Mouse (Mus musculus) forebrain, embryonic 15.5 days (tissue): ENCODE results near the gene Tet2. TPM values are rescaled to one million over a fixed set of nuclear protein-coding genes. Genes with fewer than 3 reads are reported as not detected.
"Not testable (repeated sequence)": the region's sequence is repeated elsewhere in the genome, so short reads cannot be mapped to it uniquely, and the experiment has no call there.

Experiments
- ATAC-seq: fragments of 200-750 bp; cut with Nextera tagmentation; replicated peaks from 2 replicates; pipeline ENCODE4 v1.8.0; 2017; ENCODE audit warnings: mild to moderate bottlenecking, moderate TSS enrichment, moderate library complexity
- H3K27ac ChIP-seq: fragments of 300-500 bp; sonication (generic); replicated peaks from 2 replicates; pipeline ENCODE4 v1.5.1; 2015; ENCODE audit warnings: mild to moderate bottlenecking, inconsistent platforms
- H3K27me3 ChIP-seq: fragments of 300-500 bp; sonication (generic); 2 replicates; pipeline ENCODE4 v1.6.1; 2015; ENCODE audit warnings: inconsistent platforms
- H3K36me3 ChIP-seq: fragments of 300-500 bp; sonication (generic); 2 replicates; pipeline ENCODE4 v1.6.1; 2015; ENCODE audit warnings: mild to moderate bottlenecking, inconsistent platforms
- H3K4me1 ChIP-seq: fragments of 300-500 bp; sonication (generic); 2 replicates; pipeline ENCODE4 v1.6.1; 2015; ENCODE audit warnings: inconsistent platforms
- H3K4me2 ChIP-seq: fragments of 300-500 bp; sonication (generic); replicated peaks from 2 replicates; pipeline ENCODE4 v1.6.1; 2015; ENCODE audit warnings: mild to moderate bottlenecking, inconsistent platforms
- H3K4me3 ChIP-seq: fragments of 300-500 bp; sonication (generic); 2 replicates; pipeline ENCODE4 v1.5.1; 2015; ENCODE audit warnings: mild to moderate bottlenecking, inconsistent platforms
- H3K9ac ChIP-seq: fragments of 300-500 bp; sonication (generic); replicated peaks from 2 replicates; pipeline ENCODE4 v1.6.1; 2015; ENCODE audit warnings: mild to moderate bottlenecking, inconsistent platforms
- H3K9me3 ChIP-seq: fragments of 300-500 bp; sonication (generic); 2 replicates; pipeline ENCODE4 v1.6.1; 2016; ENCODE audit warnings: inconsistent platforms
- WGBS: fragments of 180-500 bp; shearing (Covaris S2); methylation state at CpG from one replicate; pipeline ENCODE4 v1.1.7; 2015; ENCODE audit warnings: mixed read lengths; 5-methylcytosine and 5-hydroxymethylcytosine counted together
- polyA plus RNA-seq: library from polyadenylated mRNA; unstranded; fragments of >200 nt; fragmentation: Nextera tagmentation; extraction: Ambion mirVana; gene quantifications from 2 replicates; pipeline ENCODE4 v1.2.1, GENCODE M21; 2015

Gene Tet2
- 18.0 and 21.3 TPM in 2 replicates for polyA plus RNA-seq

DNA sequence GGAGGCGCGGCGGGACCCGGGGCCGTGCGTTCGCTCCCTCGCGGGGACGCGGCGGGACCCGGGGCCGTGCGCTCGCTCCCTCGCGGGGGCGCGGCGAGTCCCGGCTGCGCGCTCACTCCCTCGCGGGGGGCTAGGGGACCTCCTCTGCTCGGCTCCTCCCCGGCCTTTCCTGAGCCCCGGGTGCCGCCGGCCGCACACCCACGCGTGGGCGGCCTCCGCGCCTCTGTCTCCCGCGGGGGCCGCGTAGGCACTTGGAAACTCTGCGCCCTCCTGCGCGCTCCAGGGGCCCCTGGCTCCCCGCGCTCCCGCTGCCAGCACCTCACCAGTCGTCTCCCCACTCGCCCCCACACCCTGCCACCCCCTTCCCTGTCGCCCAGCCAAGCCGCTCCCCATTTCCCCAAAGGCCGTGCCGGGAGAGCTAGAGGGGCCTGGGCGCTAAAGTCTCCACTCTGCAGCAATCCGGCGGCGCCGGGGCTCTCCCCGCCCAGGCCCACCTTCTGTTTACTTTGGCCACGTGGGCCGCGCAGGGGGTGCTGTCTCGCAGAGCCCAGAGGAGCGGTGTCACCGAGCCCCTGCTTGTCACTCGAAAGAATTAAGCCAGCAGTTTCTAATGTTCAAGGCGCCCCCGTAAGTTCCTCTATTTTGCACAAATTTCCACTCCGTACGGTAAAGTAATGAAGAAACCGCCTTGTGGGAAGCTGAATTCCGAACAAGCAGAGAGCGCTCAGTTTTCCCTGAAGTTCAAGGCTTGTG lies at the start of gene Tet2:
Gene Tet2, minus strand, starts transcription at position 589 of the 753 bp plus-strand sequence.
- H3K4me3 ChIP-seq: peak within 1 kb of the TSS; percentile 92
- no peaks in the 10 kb centered on the region for H3K9me3 ChIP-seq
- no peaks in the 10 kb centered on the region for H3K27me3 ChIP-seq
- no peak for ATAC-seq
- WGBS: under 1% methylated on average over 56 of the region's 73 CpGs
- no peaks in the 10 kb centered on the region for H3K36me3 ChIP-seq
- peak within 1 kb of the TSS; percentile 73 for H3K9ac ChIP-seq
- peaks cover 31% of the 10 kb centered on the region for H3K4me1 ChIP-seq
- peak within 1 kb of the TSS; percentile 82 for H3K4me2 ChIP-seq
- peak within 1 kb of the TSS; percentile 93 for H3K27ac ChIP-seq

DNA sequence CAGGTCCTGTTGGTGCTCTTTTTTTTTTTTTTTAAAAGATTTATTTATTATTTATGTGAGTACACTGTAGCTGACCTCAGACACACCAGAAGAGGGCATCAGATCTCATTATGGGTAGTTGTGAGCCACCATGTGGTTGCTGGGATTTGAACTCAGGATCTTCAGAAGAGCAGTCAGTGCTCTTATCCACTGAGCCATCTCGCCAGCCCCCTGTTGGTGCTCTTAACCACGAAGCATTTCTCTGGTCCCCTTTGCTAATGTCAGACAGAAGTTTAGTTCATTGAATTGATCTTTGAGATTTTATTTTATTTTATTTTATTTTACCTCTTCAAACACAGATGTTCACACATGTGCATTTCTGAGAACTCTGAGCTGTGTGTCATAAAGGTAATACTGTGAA lies 48.1 kb upstream of the Tet2 start:
- not testable (repeated sequence) for H3K4me1 ChIP-seq, H3K27me3 ChIP-seq, H3K36me3 ChIP-seq, H3K27ac ChIP-seq, H3K9me3 ChIP-seq, H3K4me3 ChIP-seq, H3K9ac ChIP-seq, ATAC-seq, H3K4me2 ChIP-seq
- 84% methylated on average over 2 of the region's 2 CpGs for WGBS

DNA sequence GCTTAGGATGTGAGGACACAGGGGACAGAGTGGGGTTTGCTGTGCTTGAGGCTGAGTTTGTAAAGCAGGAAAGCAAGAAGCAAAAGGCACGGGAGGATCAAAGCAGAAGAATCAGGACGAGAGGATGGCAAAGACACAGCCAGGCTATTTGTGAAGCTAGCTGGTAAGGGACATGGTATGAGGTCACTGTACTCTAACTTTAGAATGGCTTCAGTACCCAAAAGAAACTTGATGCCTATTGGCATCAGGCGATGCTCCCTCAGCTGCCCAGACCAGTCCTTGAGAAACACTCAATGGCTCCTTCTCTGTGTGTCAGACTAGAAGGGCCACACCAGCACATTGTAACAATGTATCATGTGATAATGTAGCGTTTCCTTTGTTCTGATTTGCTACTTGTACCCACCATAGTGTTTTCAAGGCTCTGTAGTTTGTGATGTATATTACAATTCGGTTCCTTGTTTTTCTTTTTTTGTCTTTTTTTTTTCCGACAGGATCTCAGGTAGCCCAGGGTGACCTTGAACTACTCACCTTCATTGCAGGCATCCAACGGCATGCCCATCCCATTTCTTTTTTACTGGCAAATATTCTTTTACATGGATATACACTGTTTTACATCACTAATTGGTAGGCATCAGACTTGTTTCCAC lies 45.7 kb upstream of the Tet2 start:
- no peak overlapping the region for H3K9ac ChIP-seq
- ATAC-seq: no peak
- H3K4me2 ChIP-seq: no peak overlapping the region
- no peak overlapping the region for H3K4me3 ChIP-seq
- H3K27ac ChIP-seq: no peak overlapping the region
- 89% methylated on average over 7 of the region's 7 CpGs for WGBS
- H3K4me1 ChIP-seq: no peaks in the 10 kb centered on the region
- no peaks in the 10 kb centered on the region for H3K9me3 ChIP-seq
- no peaks in the 10 kb centered on the region for H3K27me3 ChIP-seq
- H3K36me3 ChIP-seq: no peaks in the 10 kb centered on the region

DNA sequence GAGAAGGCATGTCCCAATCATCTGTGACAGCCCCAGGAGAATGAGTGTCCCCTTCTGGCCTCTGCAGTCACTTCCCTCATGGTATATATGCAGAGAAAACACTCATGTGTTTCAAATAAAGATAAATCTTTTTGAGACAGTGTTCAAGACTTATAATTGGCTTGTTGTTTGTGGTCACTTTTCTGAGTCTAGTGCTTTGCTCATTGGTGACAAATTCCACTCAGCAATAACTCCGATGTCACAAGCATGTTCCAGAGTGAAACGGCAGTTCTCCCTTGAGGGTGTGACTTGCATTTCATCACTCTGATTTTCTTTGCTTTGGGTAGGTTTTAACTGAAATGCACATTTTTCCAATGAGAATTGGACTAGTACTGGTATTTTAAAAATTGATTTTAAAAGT lies 40.1 kb upstream of the Tet2 start:
- Histone ChIP-seq H3K27me3 (no peaks in the 10 kb centered on the region), H3K4me1 (no peaks in the 10 kb centered on the region), H3K4me2 (no peak overlapping the region), H3K9me3 (no peaks in the 10 kb centered on the region), H3K9ac (no peak overlapping the region), H3K4me3 (no peak overlapping the region), H3K36me3 (no peaks in the 10 kb centered on the region), H3K27ac (no peak overlapping the region)
- no peak for ATAC-seq
- WGBS: 92% methylated on average over 2 of the region's 2 CpGs

DNA sequence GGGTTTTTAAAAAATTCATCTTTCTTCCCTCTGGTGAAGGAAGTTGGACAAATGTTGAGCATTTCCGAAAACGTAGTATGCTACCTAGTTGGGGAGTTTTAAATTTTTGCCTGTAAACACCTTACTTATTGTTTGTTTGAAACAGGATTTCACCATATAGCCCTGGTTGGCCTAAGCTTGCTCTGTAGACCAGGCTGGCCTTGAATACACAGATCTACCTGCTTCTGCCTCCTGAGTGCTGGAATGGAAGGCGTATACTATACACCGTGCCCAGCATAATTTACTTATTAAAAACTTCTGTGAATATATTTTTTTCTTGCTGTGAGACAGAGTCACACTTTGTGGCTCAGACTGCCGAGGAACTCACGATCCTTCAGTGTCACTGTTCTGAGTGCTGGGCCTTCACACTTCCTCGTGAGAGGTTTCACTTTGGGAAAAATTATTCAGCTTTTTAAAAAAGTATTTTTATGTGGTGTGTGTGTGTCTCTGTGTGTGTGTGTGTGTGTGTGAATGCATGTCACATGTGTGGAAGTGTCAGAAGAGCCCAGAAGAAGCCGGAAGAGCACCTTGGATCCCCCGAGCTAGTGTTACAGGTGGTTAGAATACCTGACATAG lies 38.6 kb upstream of the Tet2 start:
- Histone ChIP-seq H3K27ac (no peak overlapping the region), H3K36me3 (no peaks in the 10 kb centered on the region), H3K4me3 (no peak overlapping the region), H3K9ac (no peak overlapping the region), H3K27me3 (no peaks in the 10 kb centered on the region), H3K9me3 (no peaks in the 10 kb centered on the region), H3K4me2 (no peak overlapping the region), H3K4me1 (no peaks in the 10 kb centered on the region)
- no peak for ATAC-seq
- 89% methylated on average over 9 of the region's 9 CpGs for WGBS

DNA sequence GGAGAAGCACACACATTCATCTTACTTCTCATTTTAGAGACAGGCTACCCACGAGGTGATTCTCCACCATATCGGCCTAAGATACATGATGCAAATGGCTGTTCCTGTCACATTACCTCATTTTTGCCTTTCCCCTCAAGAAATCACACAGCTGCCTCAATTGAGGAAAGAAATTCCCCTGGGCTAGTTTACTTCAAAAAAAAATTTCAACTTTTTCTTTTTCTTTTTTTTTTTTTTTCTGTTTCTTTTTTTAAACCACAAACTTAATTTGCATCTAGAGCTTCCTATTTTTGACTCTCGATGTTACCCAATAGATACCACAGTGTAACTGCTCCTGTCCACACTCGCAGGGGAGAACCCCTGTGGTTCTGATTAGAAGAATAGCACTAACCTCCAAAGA lies 38.0 kb upstream of the Tet2 start:
- H3K9me3 ChIP-seq: no peaks in the 10 kb centered on the region
- H3K36me3 ChIP-seq: no peaks in the 10 kb centered on the region
- no peak overlapping the region for H3K4me2 ChIP-seq
- no peak overlapping the region for H3K4me3 ChIP-seq
- no peak overlapping the region for H3K9ac ChIP-seq
- no peak for ATAC-seq
- 86% methylated on average over 4 of the region's 4 CpGs for WGBS
- no peaks in the 10 kb centered on the region for H3K4me1 ChIP-seq
- H3K27ac ChIP-seq: no peak overlapping the region
- no peaks in the 10 kb centered on the region for H3K27me3 ChIP-seq

DNA sequence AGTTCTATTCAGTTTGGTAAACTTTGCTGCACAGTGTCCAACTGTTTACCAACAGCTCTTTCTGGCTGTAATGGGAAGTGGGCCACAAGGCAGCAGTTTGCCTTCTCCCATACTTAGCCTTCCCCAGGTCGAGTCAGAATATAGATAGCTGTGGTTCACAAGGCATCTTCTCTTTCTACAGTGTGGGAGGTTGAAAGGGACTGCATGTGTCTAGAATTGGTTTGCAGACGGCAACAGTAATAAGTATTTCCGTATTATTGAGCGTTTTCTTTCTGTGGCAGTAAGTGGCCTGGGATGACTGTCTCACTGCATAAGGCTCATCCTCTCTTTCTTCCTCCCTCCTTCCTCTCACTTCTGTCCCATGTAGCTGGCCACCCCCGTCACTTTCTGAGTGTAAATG lies 37.2 kb upstream of the Tet2 start:
- Histone ChIP-seq H3K27me3 (no peaks in the 10 kb centered on the region), H3K9me3 (no peaks in the 10 kb centered on the region), H3K36me3 (no peaks in the 10 kb centered on the region), H3K27ac (no peak overlapping the region), H3K4me1 (no peaks in the 10 kb centered on the region), H3K4me3 (no peak overlapping the region), H3K9ac (no peak overlapping the region), H3K4me2 (no peak overlapping the region)
- no peak for ATAC-seq
- 88% methylated on average over 5 of the region's 5 CpGs for WGBS

DNA sequence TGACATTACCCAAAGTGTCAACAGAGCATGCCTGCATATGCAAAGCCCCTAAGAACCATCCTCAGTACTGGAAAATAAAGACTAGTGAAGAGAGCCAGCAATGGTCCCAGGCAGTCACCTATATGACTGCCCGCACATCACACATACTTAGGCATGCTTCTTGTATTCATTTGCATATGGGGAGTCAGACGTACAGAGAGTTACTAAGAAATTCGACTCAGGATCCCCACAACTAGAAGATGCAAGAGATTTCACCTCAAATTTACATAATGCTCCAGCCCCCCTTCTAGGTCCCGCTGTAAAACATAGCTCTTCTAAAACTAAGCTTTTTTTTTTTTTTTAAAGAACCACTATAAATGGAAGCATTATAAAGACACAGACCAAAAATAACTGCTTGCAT lies 36.6 kb upstream of the Tet2 start:
- H3K4me1 ChIP-seq: no peaks in the 10 kb centered on the region
- 79% methylated on average over 4 of the region's 4 CpGs for WGBS
- no peak overlapping the region for H3K27ac ChIP-seq
- no peak overlapping the region for H3K4me3 ChIP-seq
- no peak for ATAC-seq
- no peaks in the 10 kb centered on the region for H3K27me3 ChIP-seq
- H3K4me2 ChIP-seq: no peak overlapping the region
- H3K9ac ChIP-seq: no peak overlapping the region
- no peaks in the 10 kb centered on the region for H3K9me3 ChIP-seq
- H3K36me3 ChIP-seq: no peaks in the 10 kb centered on the region

DNA sequence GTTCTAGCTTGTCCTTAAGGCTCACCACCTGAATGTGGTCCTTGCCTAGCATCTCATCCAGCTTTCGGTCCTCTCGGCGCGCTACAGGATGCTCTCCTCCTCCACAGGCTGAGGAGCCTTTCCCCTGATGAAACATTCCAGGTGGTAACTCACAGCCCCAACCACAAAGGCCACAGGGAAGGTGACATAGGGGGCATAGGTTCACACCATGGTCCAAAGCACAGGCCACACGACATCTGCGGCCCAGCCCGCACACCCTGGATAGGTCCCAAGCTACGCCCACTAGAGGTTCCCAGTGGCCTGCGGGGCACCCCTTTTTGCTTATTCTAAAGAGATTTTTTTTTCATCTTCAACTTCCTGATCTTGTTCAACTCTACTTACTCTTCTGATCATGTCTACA lies 34.7 kb upstream of the Tet2 start:
- H3K27me3 ChIP-seq: no peaks in the 10 kb centered on the region
- no peaks in the 10 kb centered on the region for H3K9me3 ChIP-seq
- H3K4me1 ChIP-seq: no peaks in the 10 kb centered on the region
- ATAC-seq: no peak
- 94% methylated on average over 9 of the region's 9 CpGs for WGBS
- no peak overlapping the region for H3K4me2 ChIP-seq
- H3K27ac ChIP-seq: no peak overlapping the region
- no peak overlapping the region for H3K9ac ChIP-seq
- H3K36me3 ChIP-seq: no peaks in the 10 kb centered on the region
- no peak overlapping the region for H3K4me3 ChIP-seq

DNA sequence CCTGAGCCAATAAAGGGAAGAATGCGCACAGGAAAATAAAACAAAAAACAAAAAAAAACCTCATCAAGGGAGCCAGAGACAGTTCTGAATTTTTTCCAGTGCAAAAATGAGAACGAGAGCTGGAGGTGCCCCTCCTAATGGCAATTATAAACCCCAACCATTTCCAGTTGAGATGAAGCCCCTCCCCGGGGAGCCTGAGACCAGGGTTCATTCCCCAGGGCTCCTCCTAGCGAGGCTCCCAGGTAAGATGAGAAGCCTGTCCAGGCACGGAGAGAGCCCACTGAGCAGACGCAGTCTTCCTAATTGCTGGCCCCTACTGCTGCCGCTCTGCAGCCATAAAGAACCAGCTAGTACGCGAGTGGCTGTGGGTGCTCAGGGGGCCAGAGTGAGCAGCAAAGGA lies 34.2 kb upstream of the Tet2 start:
- Histone ChIP-seq H3K36me3 (no peaks in the 10 kb centered on the region), H3K27ac (no peak overlapping the region), H3K4me2 (no peak overlapping the region), H3K4me3 (no peak overlapping the region), H3K9me3 (no peaks in the 10 kb centered on the region), H3K4me1 (no peaks in the 10 kb centered on the region), H3K27me3 (no peaks in the 10 kb centered on the region), H3K9ac (no peak overlapping the region)
- 53% methylated on average over 9 of the region's 9 CpGs for WGBS
- no peak for ATAC-seq

DNA sequence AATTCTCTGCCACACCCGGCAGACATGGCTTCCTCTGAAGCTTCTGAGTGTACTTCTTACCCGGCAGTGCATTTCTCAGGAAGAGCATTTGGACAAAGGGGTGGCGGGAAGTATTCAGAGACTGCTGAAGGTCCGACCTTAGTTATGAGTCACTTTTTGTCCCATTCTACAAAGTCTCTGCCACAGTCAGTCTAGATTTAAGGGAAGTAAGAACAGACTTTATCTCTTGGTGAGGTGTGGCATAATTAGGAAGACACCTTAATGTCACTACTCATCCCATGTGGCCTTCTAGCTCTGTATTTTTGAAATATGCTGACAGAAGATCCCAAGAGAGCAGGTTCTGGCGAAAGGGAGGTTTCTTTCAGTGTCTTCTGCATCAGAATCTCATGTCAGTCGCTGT lies 30.0 kb upstream of the Tet2 start:
- H3K4me1 ChIP-seq: no peaks in the 10 kb centered on the region
- no peak overlapping the region for H3K27ac ChIP-seq
- no peaks in the 10 kb centered on the region for H3K9me3 ChIP-seq
- no peaks in the 10 kb centered on the region for H3K27me3 ChIP-seq
- no peak for ATAC-seq
- H3K4me3 ChIP-seq: no peak overlapping the region
- no peaks in the 10 kb centered on the region for H3K36me3 ChIP-seq
- H3K4me2 ChIP-seq: no peak overlapping the region
- H3K9ac ChIP-seq: no peak overlapping the region
- 79% methylated on average over 6 of the region's 6 CpGs for WGBS

DNA sequence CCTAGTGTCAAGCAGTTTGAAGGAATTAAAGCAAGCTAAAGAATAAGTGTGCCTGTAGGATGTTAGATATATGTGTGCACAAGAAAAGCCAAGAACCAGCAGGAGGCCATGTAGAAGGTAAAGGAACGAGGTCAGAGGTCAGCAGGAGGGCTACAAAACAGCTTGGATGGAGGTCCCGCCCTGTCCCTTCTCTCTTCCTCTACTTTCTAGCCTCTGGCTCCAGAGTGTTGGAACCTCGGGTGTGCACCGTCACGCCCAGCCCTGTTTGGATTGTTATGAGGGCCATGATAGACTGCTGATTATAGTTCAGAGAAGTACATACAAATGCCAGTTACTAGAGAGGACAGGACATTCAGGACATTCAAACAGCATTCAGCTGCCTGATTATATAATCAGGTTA lies 27.0 kb upstream of the Tet2 start:
- H3K27me3 ChIP-seq: no peaks in the 10 kb centered on the region
- 75% methylated on average over 5 of the region's 5 CpGs for WGBS
- ATAC-seq: no peak
- H3K9me3 ChIP-seq: no peaks in the 10 kb centered on the region
- H3K4me2 ChIP-seq: no peak overlapping the region
- no peak overlapping the region for H3K9ac ChIP-seq
- H3K36me3 ChIP-seq: no peaks in the 10 kb centered on the region
- H3K4me1 ChIP-seq: no peaks in the 10 kb centered on the region
- H3K4me3 ChIP-seq: no peak overlapping the region
- no peak overlapping the region for H3K27ac ChIP-seq
